Mouse (Mus musculus) embryo, embryonic 10 days (tissue): Measurements from ENCODE around the gene Ptgs2.

ENCODE experiments used
- DNase-seq: peaks from one replicate; pipeline ENCODE4 v3.0.0-alpha.2; 2015; ENCODE audit warnings: low spot score

Ptgs2 gene

DNA sequence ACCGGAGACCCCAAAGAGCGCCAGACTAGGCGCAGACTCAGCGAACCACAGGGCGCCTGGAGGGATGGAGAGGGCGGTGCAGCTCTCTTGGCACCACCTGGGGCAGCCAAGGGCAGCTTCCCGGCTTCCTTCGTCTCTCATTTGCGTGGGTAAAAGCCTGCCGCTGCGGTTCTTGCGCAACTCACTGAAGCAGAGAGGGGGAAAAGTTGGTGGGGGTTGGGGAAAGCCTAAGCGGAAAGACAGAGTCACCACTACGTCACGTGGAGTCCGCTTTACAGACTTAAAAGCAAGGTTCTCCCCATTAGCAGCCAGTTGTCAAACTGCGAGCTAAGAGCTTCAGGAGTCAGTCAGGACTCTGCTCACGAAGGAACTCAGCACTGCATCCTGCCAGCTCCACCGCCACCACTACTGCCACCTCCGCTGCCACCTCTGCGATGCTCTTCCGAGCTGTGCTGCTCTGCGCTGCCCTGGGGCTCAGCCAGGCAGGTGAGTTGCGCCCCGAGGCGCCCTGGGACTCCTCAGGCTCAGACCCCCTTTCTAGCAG lies at the start of gene Ptgs2:
Ptgs2 (plus strand) TSS at position 242 of the 544 bp plus-strand sequence.
- DNase-seq, result peak; percentile 50

DNA sequence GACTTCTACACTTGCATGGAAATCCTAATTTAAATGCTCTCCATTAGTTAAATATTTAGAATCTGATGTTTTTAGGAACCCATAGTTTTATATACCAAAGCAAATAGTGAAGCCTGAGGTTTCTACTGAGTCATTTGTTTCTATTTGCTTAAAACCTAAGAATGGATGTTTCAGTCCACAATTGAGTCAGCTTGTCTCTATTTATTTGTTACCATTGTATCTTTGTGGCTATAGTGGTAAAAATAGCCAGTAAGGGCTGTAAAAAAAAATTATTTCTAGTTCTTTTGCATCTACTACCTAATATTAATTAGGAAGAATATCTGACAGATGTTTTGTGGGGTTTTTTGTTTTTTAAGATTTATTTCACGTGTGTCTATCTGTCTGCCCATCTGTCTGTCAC lies 49.6 kb upstream of the Ptgs2 start:
- no peak for DNase-seq

DNA sequence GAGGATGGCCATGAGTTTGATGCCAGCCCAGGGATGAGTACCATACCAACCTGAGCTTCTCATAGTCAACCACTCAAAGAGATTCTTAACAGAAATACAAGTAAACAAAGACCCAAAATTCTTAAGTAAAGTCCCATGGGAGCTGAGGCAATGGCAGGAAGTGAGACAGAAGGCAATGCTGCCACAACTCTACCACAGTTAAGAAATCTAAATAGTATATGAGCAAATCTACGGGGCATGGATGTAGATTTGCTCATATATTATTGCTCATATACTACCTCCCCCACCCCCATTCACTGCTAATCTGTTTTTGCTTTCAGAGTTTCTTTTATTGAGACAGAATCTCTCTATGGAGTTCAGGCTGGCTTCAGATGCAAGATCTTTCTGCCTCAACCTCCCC lies 34.1 kb upstream of the Ptgs2 start:
- DNase-seq, result no peak

- DNase-seq, result no peak
These were observed 27.0 kb upstream of the Ptgs2 start for GRCm38 (mm10) chr1:150072880-150073279.

DNA sequence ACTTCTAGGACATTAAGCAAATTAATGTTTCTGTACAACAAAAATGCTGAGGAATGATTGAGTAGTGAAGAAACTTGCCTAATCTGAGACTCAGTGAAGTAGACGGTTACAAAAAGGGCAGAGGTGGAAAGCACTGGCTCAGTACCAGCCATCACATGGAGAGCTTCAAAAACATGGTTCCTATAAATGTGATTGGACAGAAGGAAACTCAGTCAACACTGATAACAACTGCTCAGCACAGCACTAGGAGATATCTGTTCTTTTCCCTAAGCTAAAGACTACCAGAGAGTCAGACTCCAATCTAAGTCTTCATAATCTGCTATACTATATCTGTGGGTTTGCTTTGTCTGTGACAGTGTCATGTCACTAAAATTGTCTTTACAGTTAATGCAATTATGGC lies 25.2 kb upstream of the Ptgs2 start:
- DNase-seq, result no peak

GRCm38 (mm10) chr1:150089040-150089692 lies 10.7 kb upstream of the Ptgs2 start:
- no peak for DNase-seq

DNA sequence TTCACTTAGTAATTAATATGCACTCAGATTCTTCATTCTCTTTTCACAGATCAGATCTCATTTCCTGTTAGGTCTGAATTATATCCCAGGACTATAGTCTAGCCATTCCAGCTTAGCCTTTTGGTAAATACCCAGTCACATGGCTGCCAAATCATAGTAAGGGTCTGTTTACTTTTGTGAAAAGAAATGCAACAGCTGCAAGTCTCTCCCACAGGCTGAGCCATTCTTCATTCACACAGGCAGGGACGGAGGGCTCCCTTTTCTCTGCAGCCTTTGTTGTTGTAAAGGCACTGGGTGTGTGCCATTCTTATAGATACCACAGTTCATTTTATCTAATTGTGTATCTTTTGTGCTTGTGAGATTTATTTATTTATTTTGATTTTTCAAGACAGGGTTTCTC lies 9.6 kb upstream of the Ptgs2 start:
- DNase-seq, result no peak

DNA sequence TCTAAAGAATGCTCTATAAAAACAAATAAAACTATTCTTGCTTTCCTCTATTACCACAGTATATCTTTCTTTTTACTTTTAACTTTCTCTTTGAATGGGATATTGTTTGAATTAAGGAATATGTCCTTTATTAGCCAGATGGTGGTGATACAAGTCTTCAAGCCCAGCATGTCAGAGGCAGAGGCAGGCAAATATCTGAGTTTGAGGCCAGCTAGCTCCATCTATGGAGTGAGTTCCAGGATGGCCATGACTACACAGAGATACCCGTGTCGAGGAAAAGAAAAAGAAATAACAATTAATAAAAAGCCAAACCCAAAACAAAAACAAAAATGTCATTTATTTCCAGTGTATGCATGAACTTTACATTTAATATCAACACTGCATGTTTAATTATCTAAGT lies 2.8 kb upstream of the Ptgs2 start:
- no peak for DNase-seq

- no peak for DNase-seq
These were observed 2.1 kb upstream of the Ptgs2 start for GRCm38 (mm10) chr1:150097721-150098120.

GRCm38 (mm10) chr1:150099374-150099773 lies 457 bp upstream of the Ptgs2 start:
- DNase-seq, result peak; percentile 10

- no peak for DNase-seq
These were observed 4.4 kb downstream of the Ptgs2 start for GRCm38 (mm10) chr1:150104228-150104720.

DNA sequence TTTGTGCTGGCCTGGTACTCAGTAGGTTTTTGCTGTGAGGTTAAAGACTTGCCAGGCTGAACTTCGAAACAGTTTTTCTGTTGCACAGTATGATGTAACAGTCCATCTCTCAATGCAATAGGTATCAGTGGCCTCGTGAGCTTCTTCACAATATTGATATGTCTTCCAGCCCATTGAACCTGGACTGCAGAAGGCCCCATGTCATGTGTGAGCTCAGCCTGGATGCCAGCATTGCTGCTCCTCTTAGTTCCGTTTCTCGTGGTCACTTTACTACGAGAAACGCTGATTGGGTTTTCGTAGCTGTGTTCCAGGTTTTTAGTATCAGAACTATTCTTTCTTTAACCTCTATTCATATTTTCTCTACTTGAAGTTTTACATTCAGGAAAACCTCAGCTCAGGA lies 6.9 kb downstream of the Ptgs2 start:
- no peak for DNase-seq

- no peak for DNase-seq
These were observed 9.8 kb downstream of the Ptgs2 start for GRCm38 (mm10) chr1:150109591-150109990.

GRCm38 (mm10) chr1:150115352-150115751 lies 15.5 kb downstream of the Ptgs2 start:
- DNase-seq, result no peak

- DNase-seq, result no peak
These were observed 18.5 kb downstream of the Ptgs2 start for GRCm38 (mm10) chr1:150118352-150118751.

DNA sequence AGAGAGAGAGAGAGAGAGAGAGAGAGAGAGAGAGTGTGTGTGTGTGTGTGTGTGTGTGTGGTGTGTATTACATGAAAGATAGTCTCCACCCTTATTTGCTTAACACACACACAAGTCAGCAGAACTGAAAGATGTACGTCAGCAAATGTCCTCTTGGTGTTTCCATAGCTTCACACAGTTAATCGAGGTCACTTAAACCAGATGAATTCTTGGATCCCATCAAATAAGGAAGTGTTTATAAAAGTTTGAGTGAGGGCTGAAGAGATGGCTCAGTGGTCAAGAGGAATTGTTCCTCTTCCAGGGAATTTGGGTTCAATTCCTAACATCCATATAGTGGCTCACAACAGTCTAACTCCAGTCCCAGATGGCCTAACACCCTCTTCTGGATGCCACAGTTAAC lies 25.7 kb downstream of the Ptgs2 start:
- no peak for DNase-seq

- DNase-seq, result no peak
These were observed 30.2 kb downstream of the Ptgs2 start for GRCm38 (mm10) chr1:150130070-150130469.

GRCm38 (mm10) chr1:150130586-150131275 lies 30.9 kb downstream of the Ptgs2 start:
- no peak for DNase-seq

DNA sequence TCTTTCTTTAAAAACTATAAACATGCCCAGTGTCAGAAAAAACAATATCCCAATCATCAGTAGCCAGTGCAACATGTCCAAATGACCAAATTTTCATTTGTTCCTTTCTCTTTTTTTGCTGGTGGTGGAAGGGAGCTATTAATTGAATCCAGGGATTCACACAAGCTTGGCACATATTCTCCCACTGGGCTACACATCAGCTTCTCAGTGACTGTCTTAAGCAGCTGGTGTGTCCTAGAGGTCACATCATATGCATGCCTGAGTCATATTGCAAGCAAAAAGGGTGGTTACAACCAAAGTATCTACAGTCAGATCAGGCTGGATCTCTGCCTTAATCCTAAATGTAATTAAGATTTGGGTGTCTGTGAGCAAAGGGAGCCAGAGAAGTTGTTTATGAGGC lies 35.5 kb downstream of the Ptgs2 start:
- no peak for DNase-seq

DNA sequence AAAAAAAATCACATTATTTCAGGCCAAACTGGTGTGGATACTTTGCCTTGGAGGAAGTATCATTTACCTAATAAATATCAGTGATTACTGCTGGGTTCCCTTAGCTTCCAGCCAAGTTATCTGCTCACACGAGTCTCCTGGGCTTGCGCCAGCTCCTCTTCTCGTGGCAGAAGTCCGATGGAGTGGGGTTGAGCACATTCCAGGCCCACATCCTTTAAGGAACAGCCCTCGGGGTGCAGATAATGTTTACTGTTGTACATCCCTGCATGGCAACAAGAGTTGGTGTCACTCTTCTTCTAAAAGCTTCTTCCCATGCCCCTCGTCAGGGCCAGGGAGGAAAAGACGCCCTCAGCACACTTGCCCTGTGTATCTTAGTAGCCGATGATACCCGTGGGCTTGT lies 39.9 kb downstream of the Ptgs2 start:
- DNase-seq, result no peak

GRCm38 (mm10) chr1:150141939-150142338 lies 42.1 kb downstream of the Ptgs2 start:
- DNase-seq, result no peak

DNA sequence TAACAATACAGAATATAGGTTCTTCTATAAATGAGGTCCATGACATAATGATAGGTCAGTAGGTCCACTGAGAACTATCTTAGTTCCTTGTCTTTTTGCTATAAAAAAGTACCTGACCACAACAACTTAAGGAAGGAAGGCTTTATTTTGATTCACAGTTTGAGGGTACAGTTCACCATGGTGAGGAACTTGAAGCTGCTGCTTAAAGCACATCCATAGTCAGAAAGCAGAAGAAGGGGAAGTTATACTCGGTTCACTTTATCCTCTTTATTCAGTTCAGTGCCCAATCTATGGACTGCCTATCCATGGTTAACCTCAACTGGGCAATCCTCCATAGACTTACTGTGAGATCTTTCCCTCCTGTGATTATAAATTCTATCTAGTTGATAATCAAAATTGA lies 43.7 kb downstream of the Ptgs2 start:
- DNase-seq, result no peak

DNA sequence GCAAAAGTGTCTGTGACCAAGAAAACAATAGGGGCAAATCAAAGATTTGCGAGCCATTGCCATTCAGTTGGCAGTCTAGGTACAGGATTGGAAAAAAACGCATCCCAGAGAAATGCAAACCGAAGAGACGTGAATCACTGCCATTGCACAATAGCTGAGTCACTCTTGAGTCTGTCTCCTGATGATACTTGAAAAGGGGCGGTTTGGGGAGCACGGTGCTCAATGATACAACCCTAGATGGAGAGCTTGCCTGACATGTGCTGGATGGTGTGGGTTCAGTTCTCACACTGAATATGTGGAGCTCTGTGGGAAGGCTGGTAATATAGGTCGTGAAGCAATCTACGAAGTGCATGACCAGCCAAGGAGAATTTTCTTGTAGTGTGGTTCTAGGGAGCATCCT lies 45.2 kb downstream of the Ptgs2 start:
- no peak for DNase-seq

DNA sequence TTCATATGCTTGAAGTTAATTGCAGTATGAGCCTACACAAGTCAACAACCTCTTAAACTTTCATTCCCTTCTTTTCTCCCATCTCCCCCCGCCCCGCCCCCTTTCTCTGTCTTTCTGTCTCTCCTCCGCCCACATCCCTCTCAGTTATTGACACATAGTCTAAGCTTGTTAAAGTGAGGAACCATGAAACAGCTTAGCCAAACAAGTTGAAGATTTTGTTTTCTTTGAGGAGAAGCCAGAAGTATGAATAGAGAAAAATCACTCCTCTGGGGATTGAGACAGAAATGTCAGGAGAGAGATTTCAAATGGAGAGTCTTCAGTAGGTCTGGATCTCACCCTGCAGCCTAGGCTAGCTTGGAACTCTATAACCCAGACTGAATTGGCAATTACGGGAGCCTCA lies 47.4 kb downstream of the Ptgs2 start:
- no peak for DNase-seq
